Mouse (Mus musculus): ENCODE measurements around the gene Pgap1.

The Pgap1 gene

GRCm38 (mm10) chr1:54438340-54439079 is 119.0 kb downstream of the Pgap1 start, which contains the start of gene Gtf3c3:
TSS of gene Gtf3c3 (minus strand) at chr1:54438971.
- ChIA-PET CTCF (no interaction called here), POLR2A (interaction anchor here (0.5 to 1.7 kb wide), 21 partner anchors 10 to 545 kb away, joined by 3 to 10 read pairs (median 3); partner anchors contain the start of gene Pgap1 (in 1 of the 4))
